Mouse (Mus musculus): ENCODE results near the gene Gngt2.

DNA sequence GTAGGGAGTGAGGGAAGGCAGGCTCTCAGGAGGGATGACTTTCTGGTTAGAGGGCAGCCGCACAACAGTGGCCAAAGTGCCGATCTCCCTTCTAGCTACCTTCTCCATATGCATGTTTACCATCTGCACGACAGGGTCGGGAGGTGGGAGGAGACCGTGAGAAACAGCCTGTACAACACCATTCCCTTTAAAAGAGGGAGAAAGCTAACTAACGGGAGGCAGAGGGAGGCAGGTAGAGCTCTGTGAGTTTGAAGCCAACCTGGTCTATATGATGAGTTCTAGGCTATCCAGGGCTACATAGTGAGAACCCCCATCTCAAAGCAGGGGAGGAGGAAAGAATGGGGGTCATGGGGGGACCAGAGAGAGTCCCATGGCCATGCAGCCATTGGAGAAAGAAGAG lies 1.2 kb upstream of the Gngt2 start:
- TF ChIP-seq CTCF (IDR thresholded peaks at IDR 0.05; ENCODE audit: control insufficient read depth, insufficient read depth, insufficient read length) (no peak), MAX (IDR thresholded peaks at IDR 0.05) (no peak), USF1 (IDR thresholded peaks at IDR 0.05; ENCODE audit: low read depth) (no peak), MYOD1 (IDR thresholded peaks at IDR 0.05; ENCODE audit: control insufficient read depth, insufficient read length, low read depth) (no peak)

Measured in C2C12 (cell line).